Mouse (Mus musculus) embryo, embryonic 10.5 days (tissue): Measurements from ENCODE around the gene Rph3al.

Experiments
- DNase-seq: peaks from one replicate; pipeline ENCODE4 v3.0.0-alpha.2; 2015; ENCODE audit warnings: low spot score

Gene Rph3al

GRCm38 (mm10) chr11:75950459-75950858 lies 12.2 kb upstream of the Rph3al start:
- no peak for DNase-seq

- DNase-seq = no peak
Observed at GRCm38 (mm10) chr11:75948789-75949188, 10.6 kb upstream of the Rph3al start.

- DNase-seq = no peak
Observed at GRCm38 (mm10) chr11:75947223-75947622, 9.0 kb upstream of the Rph3al start.

- no peak for DNase-seq
Observed at GRCm38 (mm10) chr11:75945805-75946450, 7.7 kb upstream of the Rph3al start.

- DNase-seq = peak; percentile 71
Observed at GRCm38 (mm10) chr11:75937370-75937871, 808 bp downstream of the Rph3al start.

GRCm38 (mm10) chr11:75935819-75936430 lies 2.3 kb downstream of the Rph3al start:
- peak; percentile 21 for DNase-seq

GRCm38 (mm10) chr11:75934425-75934824 lies 3.8 kb downstream of the Rph3al start:
- no peak for DNase-seq

GRCm38 (mm10) chr11:75933371-75933770 lies 4.9 kb downstream of the Rph3al start:
- DNase-seq = no peak

- DNase-seq = no peak
Observed at GRCm38 (mm10) chr11:75930911-75931678, 7.1 kb downstream of the Rph3al start.

GRCm38 (mm10) chr11:75930208-75930607 lies 8.0 kb downstream of the Rph3al start:
- DNase-seq = no peak

GRCm38 (mm10) chr11:75927881-75928280 lies 10.3 kb downstream of the Rph3al start:
- no peak for DNase-seq

- DNase-seq = no peak
Observed at GRCm38 (mm10) chr11:75926431-75927312, 11.6 kb downstream of the Rph3al start.

GRCm38 (mm10) chr11:75925801-75926200 lies 12.4 kb downstream of the Rph3al start:
- no peak for DNase-seq

- DNase-seq = no peak
Observed at GRCm38 (mm10) chr11:75922741-75923140, 15.5 kb downstream of the Rph3al start.

GRCm38 (mm10) chr11:75919139-75919538 lies 19.1 kb downstream of the Rph3al start:
- no peak for DNase-seq

- no peak for DNase-seq
Observed at GRCm38 (mm10) chr11:75917340-75917739, 20.9 kb downstream of the Rph3al start.

GRCm38 (mm10) chr11:75913953-75914352 lies 24.3 kb downstream of the Rph3al start:
- DNase-seq = no peak

GRCm38 (mm10) chr11:75912944-75913657 lies 25.1 kb downstream of the Rph3al start:
- DNase-seq = peak; percentile 84

- DNase-seq = no peak
Observed at GRCm38 (mm10) chr11:75911962-75912361, 26.3 kb downstream of the Rph3al start.

- no peak for DNase-seq
Observed at GRCm38 (mm10) chr11:75909702-75910429, 28.4 kb downstream of the Rph3al start.

- no peak for DNase-seq
Observed at GRCm38 (mm10) chr11:75907406-75907805, 30.8 kb downstream of the Rph3al start.
